ENCODE assay signal across 20 mouse cellular contexts in genomic region chr15:27430241-27430640, GRCm38 (mm10).
"Had no signal": no experiment of that assay in that cellular context is flagged by ENCODE, and none has a peak within 500 bp of the region (broad histone marks: within the 10 kb centered on the region; RNA-seq: fewer than 3 reads in every experiment).

No protein-coding gene starts in this region.

- H3K9ac ChIP-seq: lung, embryonic 14.5 days; midbrain, embryonic 12.5 days; neural tube, embryonic 13.5 days; neural tube, embryonic 15.5 days; stomach, embryonic 15.5 days had no signal

- H3K27ac ChIP-seq: midbrain, embryonic 10.5 days; midbrain, embryonic 12.5 days; neural tube, embryonic 13.5 days; neural tube, embryonic 15.5 days; stomach, embryonic 15.5 days; stomach, postnatal 0 days had no signal

- H3K9me3 ChIP-seq: midbrain, embryonic 10.5 days; midbrain, embryonic 12.5 days; neural tube, embryonic 13.5 days; neural tube, embryonic 15.5 days; stomach, embryonic 15.5 days had no signal

- DNase-seq: lung, adult 18-20 months; lung, embryonic 14.5 days; lung, postnatal 10 days; lung, postnatal 4 days; midbrain, embryonic 14.5 days; right cerebral cortex, adult 18-20 months; right cerebral cortex, postnatal 25 days; right cerebral cortex, postnatal 4 days; spleen, adult 18-20 months; thymus, adult 2 months; thymus, postnatal 25 days; thymus, postnatal 4 days had no signal

- H3K4me3 ChIP-seq: midbrain, embryonic 10.5 days; midbrain, embryonic 12.5 days; myocyte; neural tube, embryonic 13.5 days; neural tube, embryonic 15.5 days; stomach, embryonic 15.5 days had no signal

- H3K36me3 ChIP-seq: midbrain, embryonic 10.5 days; midbrain, embryonic 12.5 days; neural tube, embryonic 13.5 days; neural tube, embryonic 15.5 days; stomach, embryonic 15.5 days had no signal

- H3K4me2 ChIP-seq: lung, embryonic 14.5 days; midbrain, embryonic 12.5 days; neural tube, embryonic 13.5 days; neural tube, embryonic 15.5 days; stomach, embryonic 15.5 days had no signal

- ATAC-seq: midbrain, embryonic 16.5 days had no signal

- H3K27me3 ChIP-seq: midbrain, embryonic 12.5 days; neural tube, embryonic 13.5 days; neural tube, embryonic 15.5 days; stomach, embryonic 15.5 days had no signal

- H3K4me1 ChIP-seq: midbrain, embryonic 10.5 days; midbrain, embryonic 12.5 days; neural tube, embryonic 13.5 days; neural tube, embryonic 15.5 days; stomach, embryonic 15.5 days had no signal
